Mouse (Mus musculus) intestine, postnatal 0 days (tissue): Measurements from ENCODE around the gene Rps12-ps3. TPM values are rescaled to one million over a fixed set of nuclear protein-coding genes. Genes with fewer than 3 reads are reported as not detected.

Experiments used
- ATAC-seq: fragments of 200-750 bp; cut with Nextera tagmentation; 2 replicates; pipeline ENCODE4 v1.8.0; 2017; ENCODE audit warnings: mild to moderate bottlenecking, moderate TSS enrichment, moderate library complexity
- H3K27ac ChIP-seq: fragments of 300-500 bp; sonication (generic); 2 replicates; pipeline ENCODE4 v1.5.1; 2014; ENCODE audit warnings: mild to moderate bottlenecking, low read depth, low read length, moderate library complexity
- H3K27me3 ChIP-seq: fragments of 300-500 bp; sonication (generic); replicated peaks from 2 replicates; pipeline ENCODE4 v1.6.1; 2014; ENCODE audit warnings: low read length, mixed read lengths; ENCODE audit not compliant: control insufficient read depth, insufficient read depth
- H3K36me3 ChIP-seq: fragments of 300-500 bp; sonication (generic); 2 replicates; pipeline ENCODE4 v1.6.1; 2014; ENCODE audit warnings: mild to moderate bottlenecking, moderate library complexity; ENCODE audit not compliant: control insufficient read depth, insufficient read depth
- H3K4me1 ChIP-seq: fragments of 300-500 bp; sonication (generic); replicated peaks from 2 replicates; pipeline ENCODE4 v1.6.1; 2014; ENCODE audit warnings: antibody characterized with exemption, low read length, mixed read lengths; ENCODE audit not compliant: control insufficient read depth, insufficient read depth
- H3K4me2 ChIP-seq: fragments of 300-500 bp; sonication (generic); replicated peaks from 2 replicates; pipeline ENCODE4 v1.6.1; 2014; ENCODE audit warnings: low read depth, mild to moderate bottlenecking, moderate library complexity
- H3K4me3 ChIP-seq: fragments of 300-500 bp; sonication (generic); 2 replicates; pipeline ENCODE4 v1.5.1; 2014; ENCODE audit warnings: low read depth, low read length
- H3K9ac ChIP-seq: fragments of 300-500 bp; sonication (generic); 2 replicates; pipeline ENCODE4 v1.6.1; 2014; ENCODE audit warnings: mild to moderate bottlenecking, low read depth, low read length
- H3K9me3 ChIP-seq: fragments of 300-500 bp; sonication (generic); 2 replicates; pipeline ENCODE4 v1.6.1; 2016; ENCODE audit warnings: mixed run types; ENCODE audit not compliant: control insufficient read depth
- CTCF ChIP-seq: sonication (generic); IDR thresholded peaks from 2 replicates; pipeline ENCODE4 v1.5.1; 2016; ENCODE audit warnings: low read depth, mild to moderate bottlenecking, control low read depth, antibody characterized with exemption, moderate library complexity
- WGBS: fragments of 180-500 bp; shearing (Covaris S2); extraction: QIAGEN DNeasy Blood & Tissue Kit; methylation state at CpG from one replicate; pipeline ENCODE4 v1.1.7; 2014; 5-methylcytosine and 5-hydroxymethylcytosine counted together
- polyA plus RNA-seq: library from polyadenylated mRNA; unstranded; fragments of >200 nt; fragmentation: Nextera tagmentation; extraction: Ambion mirVana; gene quantifications from 2 replicates; pipeline ENCODE4 v1.2.1, GENCODE M21; 2015

Gene Rps12-ps3
- polyA plus RNA-seq = 20.0 and 27.4 TPM in 2 replicates

GRCm38 (mm10) chr19:59321990-59322389, at the start of gene Rps12-ps3:
Rps12-ps3 (plus strand) TSS chr19:59322290.
- ATAC-seq = no peak
- whole genome bisulfite sequencing = 97% methylated on average over 12 of the region's 14 CpGs

GRCm38 (mm10) chr19:59273190-59273589, 48.9 kb upstream of the Rps12-ps3 start:
- Histone ChIP-seq H3K4me3 (no peak overlapping the region), H3K27me3 (no peaks in the 10 kb centered on the region), H3K9ac (no peak overlapping the region), H3K4me2 (no peak overlapping the region), H3K4me1 (no peaks in the 10 kb centered on the region), H3K27ac (no peak overlapping the region), H3K9me3 (no peaks in the 10 kb centered on the region), H3K36me3 (no peaks in the 10 kb centered on the region)
- WGBS = 90% methylated on average over 7 of the region's 7 CpGs
- no peak for TF ChIP-seq CTCF
- no peak for ATAC-seq

More at GRCm38 (mm10) chr19:59321990-59322389, at the start of gene Rps12-ps3:
- Histone ChIP-seq H3K9ac (no peak within 1 kb of the TSS), H3K9me3 (no peaks in the 10 kb centered on the region), H3K27ac (no peak within 1 kb of the TSS), H3K4me2 (no peak within 1 kb of the TSS), H3K4me3 (no peak within 1 kb of the TSS), H3K36me3 (peaks cover under 1% of the 10 kb centered on the region; the same call in 1 of the 2 replicates), H3K4me1 (no peaks in the 10 kb centered on the region), H3K27me3 (no peaks in the 10 kb centered on the region)
- no peak for TF ChIP-seq CTCF

GRCm38 (mm10) chr19:59276354-59276753, 45.7 kb upstream of the Rps12-ps3 start:
- Histone ChIP-seq H3K4me1 (no peaks in the 10 kb centered on the region), H3K9me3 (no peaks in the 10 kb centered on the region), H3K36me3 (0 out of 2 replicates have a peak, but pooled peaks cover 8% of the 10 kb centered on the region), H3K27me3 (no peaks in the 10 kb centered on the region), H3K4me3 (no peak overlapping the region), H3K27ac (no peak overlapping the region), H3K9ac (no peak overlapping the region), H3K4me2 (no peak overlapping the region)
- ATAC-seq = no peak
- TF ChIP-seq CTCF = no peak
- 82% methylated on average over 7 of the region's 7 CpGs for WGBS

GRCm38 (mm10) chr19:59280841-59281240, 41.2 kb upstream of the Rps12-ps3 start:
- Histone ChIP-seq H3K9me3 (no peaks in the 10 kb centered on the region), H3K9ac (no peak overlapping the region), H3K27me3 (no peaks in the 10 kb centered on the region), H3K4me3 (no peak overlapping the region), H3K4me1 (no peaks in the 10 kb centered on the region), H3K36me3 (0 out of 2 replicates have a peak, but pooled peaks cover 8% of the 10 kb centered on the region), H3K4me2 (no peak overlapping the region), H3K27ac (no peak overlapping the region)
- ATAC-seq = no peak
- no peak for TF ChIP-seq CTCF

- no peaks in the 10 kb centered on the region for H3K27me3 ChIP-seq
- H3K36me3 ChIP-seq = 0 out of 2 replicates have a peak, but pooled peaks cover 8% of the 10 kb centered on the region
- TF ChIP-seq CTCF = no peak
- no peaks in the 10 kb centered on the region for H3K9me3 ChIP-seq
- ATAC-seq = no peak
- H3K9ac ChIP-seq = no peak overlapping the region
- no peak overlapping the region for H3K27ac ChIP-seq
- H3K4me1 ChIP-seq = no peaks in the 10 kb centered on the region
- no peak overlapping the region for H3K4me3 ChIP-seq
- WGBS = 66% methylated on average over 3 of the region's 3 CpGs
- H3K4me2 ChIP-seq = no peak overlapping the region
These were observed 40.1 kb upstream of the Rps12-ps3 start for GRCm38 (mm10) chr19:59282001-59282400.

GRCm38 (mm10) chr19:59289042-59289441, 33.0 kb upstream of the Rps12-ps3 start:
- Histone ChIP-seq H3K4me3 (no peak overlapping the region), H3K9ac (no peak overlapping the region), H3K27ac (no peak overlapping the region), H3K4me1 (no peaks in the 10 kb centered on the region), H3K9me3 (no peaks in the 10 kb centered on the region), H3K27me3 (no peaks in the 10 kb centered on the region), H3K4me2 (no peak overlapping the region), H3K36me3 (no peaks in the 10 kb centered on the region)
- no peak for ATAC-seq
- no peak for TF ChIP-seq CTCF

- 78% methylated on average over 6 of the region's 6 CpGs for WGBS
- no peaks in the 10 kb centered on the region for H3K9me3 ChIP-seq
These were observed 32.3 kb upstream of the Rps12-ps3 start for GRCm38 (mm10) chr19:59289811-59290210.

More at GRCm38 (mm10) chr19:59289811-59290210, 32.3 kb upstream of the Rps12-ps3 start:
- H3K4me3 ChIP-seq = no peak overlapping the region
- no peak for ATAC-seq
- H3K27me3 ChIP-seq = no peaks in the 10 kb centered on the region
- no peak overlapping the region for H3K9ac ChIP-seq
- H3K36me3 ChIP-seq = no peaks in the 10 kb centered on the region
- H3K4me2 ChIP-seq = no peak overlapping the region
- TF ChIP-seq CTCF = no peak
- H3K4me1 ChIP-seq = no peaks in the 10 kb centered on the region
- H3K27ac ChIP-seq = no peak overlapping the region
